Mouse (Mus musculus) myocyte (in vitro differentiated cells): ENCODE data around the gene Rabl2.

Experiments used
- CEBPB ChIP-seq: IDR thresholded peaks from 2 replicates; pipeline ENCODE4 v1.6.1; 2011; ENCODE audit warnings: mild to moderate bottlenecking, moderate library complexity; ENCODE audit not compliant: poor library complexity, insufficient read depth, severe bottlenecking
- E2F4 ChIP-seq: IDR thresholded peaks from one replicate; pipeline ENCODE4 v1.6.1; 2011; ENCODE audit warnings: mild to moderate bottlenecking, control low read depth, moderate library complexity; ENCODE audit not compliant: insufficient read depth
- MYOD1 ChIP-seq, 3 experiments: IDR thresholded peaks; one replicate each; pipeline ENCODE4 v1.6.1; 2011; ENCODE audit warnings: control low read depth in 2 of 3, low read depth in 2 of 3, mild to moderate bottlenecking in 2 of 3, moderate library complexity in 1 of 3; ENCODE audit not compliant: insufficient read length in 2 of 3, control insufficient read depth in 1 of 3
- POLR2A ChIP-seq: IDR thresholded peaks from one replicate; pipeline ENCODE4 v1.6.1; 2011; ENCODE audit warnings: low read depth, mild to moderate bottlenecking, control low read depth, moderate library complexity; ENCODE audit not compliant: insufficient read length
- POLR2AphosphoS2 ChIP-seq: IDR thresholded peaks from one replicate; pipeline ENCODE4 v1.6.1; 2011; ENCODE audit warnings: low read depth, control low read depth; ENCODE audit not compliant: insufficient read length
- REST ChIP-seq: IDR thresholded peaks from one replicate; pipeline ENCODE4 v1.6.1; 2011; ENCODE audit warnings: mild to moderate bottlenecking, control low read depth, moderate library complexity; ENCODE audit not compliant: insufficient read depth, insufficient read length
- SRF ChIP-seq: IDR thresholded peaks from one replicate; pipeline ENCODE4 v1.6.1; 2011; ENCODE audit warnings: low read depth; ENCODE audit not compliant: control insufficient read depth, insufficient read length
- TCF12 ChIP-seq: IDR thresholded peaks from one replicate; pipeline ENCODE4 v1.6.1; 2011; ENCODE audit warnings: mild to moderate bottlenecking, control low read depth; ENCODE audit not compliant: poor library complexity, insufficient read depth, severe bottlenecking
- TCF3 ChIP-seq: IDR thresholded peaks from one replicate; pipeline ENCODE4 v1.6.1; 2011; ENCODE audit warnings: low read depth, control low read depth; ENCODE audit not compliant: insufficient read length
- USF1 ChIP-seq: IDR thresholded peaks from one replicate; pipeline ENCODE4 v1.6.1; 2011; ENCODE audit warnings: low read depth, mild to moderate bottlenecking, control low read depth, moderate library complexity

DNA sequence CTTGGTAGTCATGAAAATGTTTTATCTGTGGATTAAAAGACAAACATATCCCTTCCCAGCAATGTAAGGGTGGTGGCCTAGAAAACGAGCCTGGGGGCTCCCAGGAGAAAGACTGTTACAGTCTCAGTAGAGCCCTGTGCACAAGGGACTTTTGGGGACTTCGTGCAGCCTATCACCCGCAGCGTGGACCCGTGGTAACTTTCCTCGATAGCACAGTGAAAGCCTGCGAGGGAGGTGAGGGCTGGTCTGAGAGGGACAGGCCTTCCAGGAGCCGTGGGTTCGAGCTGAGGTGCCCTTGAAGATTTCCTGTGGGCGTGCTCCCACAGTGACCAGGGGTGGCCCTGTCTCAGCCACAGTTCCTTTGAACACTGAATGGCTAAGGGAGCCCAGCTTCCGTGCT lies 6.1 kb downstream of the Rabl2 start:
- TF ChIP-seq POLR2A (no peak), REST (no peak), POLR2AphosphoS2 (no peak), TCF12 (no peak), E2F4 (no peak), USF1 (no peak), SRF (no peak), TCF3 (no peak), MYOD1 (IDR thresholded peaks at IDR 0.05; ENCODE audit: control insufficient read depth in 1 of 3, insufficient read length in 2 of 3, low read depth in 2 of 3) (no peak), CEBPB (no peak)
